Mouse (Mus musculus): ENCODE data around the gene Odf3l1.
A peak's percentile ranks its signal among the peaks of the same experiment; 100 is the strongest.
"Not testable (repeated sequence)": the region's sequence is repeated elsewhere in the genome, so short reads cannot be mapped to it uniquely, and the experiment has no call there.

Gene Odf3l1

GRCm38 (mm10) chr9:56864216-56864729, at the start of gene Odf3l1:
Gene Odf3l1 (minus strand): TSS chr9:56864679.
- Histone ChIP-seq H3K36me3 (ENCODE audit: control insufficient read depth, insufficient read depth, low read length, poor library complexity, severe bottlenecking) (no peaks in the 10 kb centered on the region), H3K27me3 (ENCODE audit: control insufficient read depth, insufficient read depth, low read length, poor library complexity, severe bottlenecking) (no peaks in the 10 kb centered on the region)
- no peak for DNase-seq (ENCODE audit: low read depth, low spot score)

- Histone ChIP-seq H3K36me3 (ENCODE audit: control insufficient read depth, insufficient read depth, low read length, poor library complexity, severe bottlenecking) (peaks cover 5% of the 10 kb centered on the region; the same call in 1 of the 2 replicates), H3K27me3 (ENCODE audit: control insufficient read depth, insufficient read depth, low read length, poor library complexity, severe bottlenecking) (no peaks in the 10 kb centered on the region)
- DNase-seq (ENCODE audit: low read depth, low spot score): no peak
Measured at GRCm38 (mm10) chr9:56913991-56914390, 49.5 kb upstream of the Odf3l1 start.

GRCm38 (mm10) chr9:56911017-56911416, 46.5 kb upstream of the Odf3l1 start:
- no peak for DNase-seq (ENCODE audit: low read depth, low spot score)
- Histone ChIP-seq H3K27me3 (ENCODE audit: control insufficient read depth, insufficient read depth, low read length, poor library complexity, severe bottlenecking) (no peaks in the 10 kb centered on the region), H3K36me3 (ENCODE audit: control insufficient read depth, insufficient read depth, low read length, poor library complexity, severe bottlenecking) (0 out of 2 replicates have a peak, but pooled peaks cover 2% of the 10 kb centered on the region)

GRCm38 (mm10) chr9:56909991-56910390, 45.5 kb upstream of the Odf3l1 start:
- H3K36me3 ChIP-seq (ENCODE audit: control insufficient read depth, insufficient read depth, low read length, poor library complexity, severe bottlenecking); H3K27me3 ChIP-seq (ENCODE audit: control insufficient read depth, insufficient read depth, low read length, poor library complexity, severe bottlenecking): not testable (repeated sequence)

GRCm38 (mm10) chr9:56907549-56907948, 43.1 kb upstream of the Odf3l1 start:
- no peaks in the 10 kb centered on the region for H3K36me3 ChIP-seq (ENCODE audit: control insufficient read depth, insufficient read depth, low read length, poor library complexity, severe bottlenecking)
- DNase-seq (ENCODE audit: low read depth, low spot score): no peak
- no peaks in the 10 kb centered on the region for H3K27me3 ChIP-seq (ENCODE audit: control insufficient read depth, insufficient read depth, low read length, poor library complexity, severe bottlenecking)

More at GRCm38 (mm10) chr9:56909991-56910390, 45.5 kb upstream of the Odf3l1 start:
- not testable (repeated sequence) for DNase-seq (ENCODE audit: low read depth, low spot score)

GRCm38 (mm10) chr9:56903662-56904061, 39.2 kb upstream of the Odf3l1 start:
- no peak for DNase-seq (ENCODE audit: low read depth, low spot score)
- no peaks in the 10 kb centered on the region for H3K36me3 ChIP-seq (ENCODE audit: control insufficient read depth, insufficient read depth, low read length, poor library complexity, severe bottlenecking)
- no peaks in the 10 kb centered on the region for H3K27me3 ChIP-seq (ENCODE audit: control insufficient read depth, insufficient read depth, low read length, poor library complexity, severe bottlenecking)

GRCm38 (mm10) chr9:56901187-56901586, 36.7 kb upstream of the Odf3l1 start:
- Histone ChIP-seq H3K27me3 (ENCODE audit: control insufficient read depth, insufficient read depth, low read length, poor library complexity, severe bottlenecking) (no peaks in the 10 kb centered on the region), H3K36me3 (ENCODE audit: control insufficient read depth, insufficient read depth, low read length, poor library complexity, severe bottlenecking) (no peaks in the 10 kb centered on the region)
- DNase-seq (ENCODE audit: low read depth, low spot score): peak; percentile 19

GRCm38 (mm10) chr9:56900571-56900970, 36.1 kb upstream of the Odf3l1 start:
- Histone ChIP-seq H3K27me3 (ENCODE audit: control insufficient read depth, insufficient read depth, low read length, poor library complexity, severe bottlenecking) (no peaks in the 10 kb centered on the region), H3K36me3 (ENCODE audit: control insufficient read depth, insufficient read depth, low read length, poor library complexity, severe bottlenecking) (no peaks in the 10 kb centered on the region)
- DNase-seq (ENCODE audit: low read depth, low spot score): peak; percentile 38

GRCm38 (mm10) chr9:56900060-56900459, 35.6 kb upstream of the Odf3l1 start:
- Histone ChIP-seq H3K36me3 (ENCODE audit: control insufficient read depth, insufficient read depth, low read length, poor library complexity, severe bottlenecking) (no peaks in the 10 kb centered on the region), H3K27me3 (ENCODE audit: control insufficient read depth, insufficient read depth, low read length, poor library complexity, severe bottlenecking) (no peaks in the 10 kb centered on the region)
- DNase-seq (ENCODE audit: low read depth, low spot score): no peak

- H3K27me3 ChIP-seq (ENCODE audit: control insufficient read depth, insufficient read depth, low read length, poor library complexity, severe bottlenecking): no peaks in the 10 kb centered on the region
- DNase-seq (ENCODE audit: low read depth, low spot score): peak; percentile 31
- no peaks in the 10 kb centered on the region for H3K36me3 ChIP-seq (ENCODE audit: control insufficient read depth, insufficient read depth, low read length, poor library complexity, severe bottlenecking)
Measured at GRCm38 (mm10) chr9:56899409-56899808, 34.9 kb upstream of the Odf3l1 start.

GRCm38 (mm10) chr9:56896779-56897178, 32.3 kb upstream of the Odf3l1 start:
- H3K36me3 ChIP-seq (ENCODE audit: control insufficient read depth, insufficient read depth, low read length, poor library complexity, severe bottlenecking): no peaks in the 10 kb centered on the region
- no peaks in the 10 kb centered on the region for H3K27me3 ChIP-seq (ENCODE audit: control insufficient read depth, insufficient read depth, low read length, poor library complexity, severe bottlenecking)
- no peak for DNase-seq (ENCODE audit: low read depth, low spot score)

GRCm38 (mm10) chr9:56894006-56894405, 29.5 kb upstream of the Odf3l1 start:
- no peaks in the 10 kb centered on the region for H3K36me3 ChIP-seq (ENCODE audit: control insufficient read depth, insufficient read depth, low read length, poor library complexity, severe bottlenecking)
- DNase-seq (ENCODE audit: low read depth, low spot score): peak; percentile 49
- H3K27me3 ChIP-seq (ENCODE audit: control insufficient read depth, insufficient read depth, low read length, poor library complexity, severe bottlenecking): no peaks in the 10 kb centered on the region

- Histone ChIP-seq H3K36me3 (ENCODE audit: control insufficient read depth, insufficient read depth, low read length, poor library complexity, severe bottlenecking) (no peaks in the 10 kb centered on the region), H3K27me3 (ENCODE audit: control insufficient read depth, insufficient read depth, low read length, poor library complexity, severe bottlenecking) (no peaks in the 10 kb centered on the region)
- no peak for DNase-seq (ENCODE audit: low read depth, low spot score)
Measured at GRCm38 (mm10) chr9:56893313-56893712, 28.8 kb upstream of the Odf3l1 start.

GRCm38 (mm10) chr9:56892111-56892510, 27.6 kb upstream of the Odf3l1 start:
- no peaks in the 10 kb centered on the region for H3K36me3 ChIP-seq (ENCODE audit: control insufficient read depth, insufficient read depth, low read length, poor library complexity, severe bottlenecking)

GRCm38 (mm10) chr9:56891517-56892011, 27.1 kb upstream of the Odf3l1 start:
- Histone ChIP-seq H3K36me3 (ENCODE audit: control insufficient read depth, insufficient read depth, low read length, poor library complexity, severe bottlenecking) (no peaks in the 10 kb centered on the region), H3K27me3 (ENCODE audit: control insufficient read depth, insufficient read depth, low read length, poor library complexity, severe bottlenecking) (no peaks in the 10 kb centered on the region)
- peak; percentile 84 for DNase-seq (ENCODE audit: low read depth, low spot score)

More at GRCm38 (mm10) chr9:56892111-56892510, 27.6 kb upstream of the Odf3l1 start:
- DNase-seq (ENCODE audit: low read depth, low spot score): no peak
- no peaks in the 10 kb centered on the region for H3K27me3 ChIP-seq (ENCODE audit: control insufficient read depth, insufficient read depth, low read length, poor library complexity, severe bottlenecking)

Measured in splenic B cell, adult 2 months (primary cell).